Mouse (Mus musculus) lung, postnatal 36 days (tissue): ENCODE data around the gene Gm28635.

Experiments used
- DNase-seq: peaks from one replicate; pipeline ENCODE4 v3.0.0; 2022; ENCODE audit warnings: mixed read lengths

Gene Gm28635

DNA sequence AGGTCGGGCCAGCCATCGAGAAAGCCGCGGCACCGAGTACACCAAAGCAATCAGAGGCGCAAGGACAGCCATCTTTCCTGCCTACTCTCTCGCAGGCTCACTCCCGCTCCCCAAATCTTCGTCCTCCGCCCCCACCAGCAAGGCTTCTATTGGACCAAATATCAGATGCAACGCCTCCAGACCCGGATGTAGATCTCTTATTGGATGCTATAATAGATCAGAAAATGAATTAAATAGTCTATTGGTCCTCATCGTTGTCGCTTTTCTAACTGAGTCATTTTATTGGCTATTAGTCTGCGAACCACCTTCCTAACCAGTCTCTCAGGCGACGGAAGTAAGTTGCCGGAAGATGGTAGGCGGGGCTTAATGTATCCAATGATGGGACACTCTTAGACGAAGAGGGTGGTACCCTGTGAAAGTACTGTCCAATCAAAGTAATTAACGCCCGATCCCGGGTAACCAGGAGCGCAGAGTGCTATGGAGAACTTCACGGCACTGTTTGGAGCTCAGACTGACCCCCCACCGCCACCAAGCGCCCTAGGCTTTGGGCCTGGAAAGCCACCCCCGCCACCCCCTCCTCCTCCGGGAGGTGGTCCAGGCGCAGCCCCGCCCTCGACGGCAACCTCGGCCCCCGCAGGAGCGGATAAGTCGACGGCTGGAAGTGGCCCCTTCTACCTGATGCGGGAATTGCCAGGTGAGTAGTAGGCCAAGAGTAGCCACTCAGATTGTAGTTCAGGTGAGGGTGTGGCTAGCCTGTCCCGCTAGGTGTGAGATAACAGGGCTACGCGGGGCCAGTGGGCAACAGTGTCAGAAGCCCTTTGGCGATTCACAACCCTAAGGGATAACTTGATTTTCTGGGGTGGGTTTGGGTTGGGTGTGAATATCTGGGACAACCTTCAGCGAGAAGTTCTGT lies at the start of gene Gm28635, which contains the start of gene Med19:
Gene Gm28635 (minus strand): TSS at position 74 of the 913 bp plus-strand sequence.
Gene Med19 (plus strand): TSS at position 435 of the 913 bp plus-strand sequence.
- peak; percentile 99 for DNase-seq

DNA sequence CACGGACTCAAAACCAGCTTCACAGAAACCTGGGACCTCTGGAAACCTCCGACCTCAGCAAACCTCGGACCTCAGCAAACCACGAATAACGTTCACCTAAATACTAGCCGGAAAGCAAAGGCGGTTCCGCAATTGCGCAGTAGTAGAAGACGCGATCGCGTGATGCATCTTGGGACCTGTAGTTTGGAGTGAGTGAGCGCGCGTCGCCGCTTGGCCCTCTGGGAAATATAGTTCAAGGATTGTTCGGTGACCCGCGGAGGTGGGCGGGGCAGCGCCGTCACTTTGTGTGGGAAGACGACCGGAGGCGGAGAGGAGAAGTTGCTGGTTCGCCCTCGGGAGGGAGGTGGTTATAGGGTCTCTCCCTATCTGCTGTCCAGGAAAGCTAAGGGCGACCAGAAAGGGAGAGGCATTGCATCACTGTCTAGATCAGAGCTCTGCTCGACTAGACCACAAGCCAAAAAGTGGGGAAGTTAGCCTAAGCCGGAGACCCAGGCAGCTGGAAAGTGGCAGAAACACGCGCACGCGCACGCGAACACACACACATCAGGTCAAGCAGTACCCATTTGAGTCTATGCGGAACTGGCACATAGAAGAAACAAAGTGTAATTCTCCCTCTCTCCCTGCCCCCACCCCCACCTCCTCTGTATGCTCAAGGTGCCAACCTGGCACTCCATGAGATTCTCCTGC lies 49.5 kb upstream of the Gm28635 start, which contains the start of gene Clp1:
Gene Clp1 (minus strand): TSS at position 179 of the 687 bp plus-strand sequence.
- DNase-seq = peak; percentile 99

DNA sequence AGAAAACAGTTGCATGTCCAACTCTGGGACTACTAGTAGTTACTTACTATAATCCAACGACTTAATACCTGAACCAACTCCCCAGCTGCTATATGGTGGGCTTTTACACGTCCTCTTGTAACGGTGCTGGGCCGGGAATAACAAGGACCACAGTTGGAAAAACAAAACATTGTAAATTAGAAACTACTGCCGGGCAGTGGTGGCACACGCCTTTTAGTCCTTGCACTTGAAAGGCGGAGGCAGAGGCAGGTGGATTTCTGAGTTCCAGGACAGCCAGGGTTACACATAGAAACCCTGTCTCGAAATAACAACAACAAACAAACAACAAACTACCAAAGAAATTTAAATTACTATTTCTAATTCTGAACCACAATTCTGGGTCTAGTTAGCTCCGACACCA lies 48.9 kb upstream of the Gm28635 start:
- DNase-seq = no peak

DNA sequence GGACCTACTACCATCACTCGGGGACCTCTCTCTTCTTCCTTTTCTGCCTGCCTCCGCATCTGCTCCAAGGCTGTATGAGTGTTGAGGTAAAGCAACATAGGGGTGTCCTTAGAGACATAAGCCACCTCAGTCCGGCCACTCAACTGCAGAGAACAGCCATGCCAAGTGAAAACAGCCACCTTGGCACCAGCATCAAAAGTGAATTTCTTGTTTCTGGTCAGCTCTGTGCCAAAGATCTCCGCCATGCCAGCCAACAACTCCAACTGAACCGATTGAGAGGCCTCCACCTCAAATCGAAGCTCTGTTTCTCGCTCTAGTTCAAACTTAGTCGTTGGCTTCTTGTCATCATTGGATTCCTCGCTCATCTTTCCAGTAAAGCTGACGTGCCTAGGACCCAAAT lies 47.9 kb upstream of the Gm28635 start:
- no peak for DNase-seq

DNA sequence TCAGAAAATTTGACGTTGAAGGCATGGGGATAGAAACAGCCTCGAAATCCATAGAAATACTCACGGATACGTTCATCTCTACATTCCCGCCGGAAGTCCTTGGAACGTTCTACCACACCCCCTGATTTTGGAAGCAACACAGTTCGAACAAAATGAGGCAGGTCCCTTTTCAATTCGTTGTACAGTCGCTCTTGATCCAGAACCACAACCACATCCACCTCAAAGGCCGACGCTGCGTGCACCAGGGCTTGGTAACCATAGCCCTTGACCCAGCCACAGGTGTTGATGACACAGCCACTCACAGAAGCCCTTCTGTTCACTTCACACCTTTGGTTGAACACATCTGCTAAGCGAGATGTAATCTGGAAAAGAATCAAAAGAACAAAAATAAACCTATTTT lies 46.0 kb upstream of the Gm28635 start:
- DNase-seq = no peak

DNA sequence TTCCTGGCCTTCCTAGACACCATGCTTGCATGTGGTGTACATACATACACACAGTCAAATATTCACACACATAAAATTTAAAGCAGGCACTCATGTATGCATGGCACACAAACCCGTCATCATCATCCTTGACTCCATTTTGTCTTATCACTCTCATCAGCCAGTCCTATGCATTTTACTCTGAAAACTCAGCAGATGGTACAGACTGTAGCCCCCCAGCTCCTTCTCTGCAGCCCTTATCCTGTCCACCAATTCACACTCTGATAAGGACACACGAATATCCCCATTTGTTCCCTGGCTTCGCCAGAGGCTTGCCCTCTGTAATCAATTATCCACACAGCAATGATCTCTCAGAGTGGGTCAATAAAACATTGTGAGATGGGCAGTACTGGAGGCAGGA lies 43.3 kb upstream of the Gm28635 start:
- no peak for DNase-seq

DNA sequence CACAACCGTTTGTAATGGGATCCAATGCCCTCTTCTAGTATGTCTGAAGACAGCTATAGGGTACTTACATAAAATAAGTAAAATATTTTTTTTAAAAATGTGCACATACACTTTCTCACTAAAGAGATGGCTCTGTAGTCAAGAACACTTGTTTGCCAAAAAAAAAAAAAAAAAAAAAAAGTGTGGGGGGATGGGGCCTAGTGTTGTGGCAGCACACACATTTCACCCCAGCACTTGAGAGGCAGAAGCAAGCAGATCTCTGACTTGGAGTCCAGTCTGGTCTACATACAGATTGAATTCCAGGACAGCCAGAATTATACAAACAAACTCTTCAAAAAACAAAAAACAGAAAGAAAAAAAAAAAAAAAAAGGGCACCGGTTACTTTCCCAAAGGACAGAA lies 42.9 kb upstream of the Gm28635 start:
- DNase-seq = no peak

DNA sequence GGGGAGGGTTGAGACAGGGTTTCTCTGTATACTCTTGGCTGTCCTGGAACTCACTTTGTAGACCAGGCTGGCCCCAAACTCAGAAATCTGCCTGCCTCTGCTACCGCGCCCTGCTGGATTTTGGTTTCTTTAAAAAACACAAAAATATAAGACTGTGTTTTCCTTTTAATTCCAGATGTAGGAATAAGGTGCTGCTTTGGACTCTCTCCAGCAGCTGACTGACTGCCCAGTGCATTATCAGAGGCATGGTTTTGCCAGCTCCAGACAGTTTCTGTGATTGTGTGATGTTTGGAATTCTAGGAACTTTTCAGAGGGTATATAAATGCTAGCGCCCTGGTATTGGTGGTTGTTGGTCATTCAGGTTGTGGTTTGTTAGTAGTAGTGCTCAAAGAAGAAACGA lies 39.5 kb upstream of the Gm28635 start:
- DNase-seq = no peak

DNA sequence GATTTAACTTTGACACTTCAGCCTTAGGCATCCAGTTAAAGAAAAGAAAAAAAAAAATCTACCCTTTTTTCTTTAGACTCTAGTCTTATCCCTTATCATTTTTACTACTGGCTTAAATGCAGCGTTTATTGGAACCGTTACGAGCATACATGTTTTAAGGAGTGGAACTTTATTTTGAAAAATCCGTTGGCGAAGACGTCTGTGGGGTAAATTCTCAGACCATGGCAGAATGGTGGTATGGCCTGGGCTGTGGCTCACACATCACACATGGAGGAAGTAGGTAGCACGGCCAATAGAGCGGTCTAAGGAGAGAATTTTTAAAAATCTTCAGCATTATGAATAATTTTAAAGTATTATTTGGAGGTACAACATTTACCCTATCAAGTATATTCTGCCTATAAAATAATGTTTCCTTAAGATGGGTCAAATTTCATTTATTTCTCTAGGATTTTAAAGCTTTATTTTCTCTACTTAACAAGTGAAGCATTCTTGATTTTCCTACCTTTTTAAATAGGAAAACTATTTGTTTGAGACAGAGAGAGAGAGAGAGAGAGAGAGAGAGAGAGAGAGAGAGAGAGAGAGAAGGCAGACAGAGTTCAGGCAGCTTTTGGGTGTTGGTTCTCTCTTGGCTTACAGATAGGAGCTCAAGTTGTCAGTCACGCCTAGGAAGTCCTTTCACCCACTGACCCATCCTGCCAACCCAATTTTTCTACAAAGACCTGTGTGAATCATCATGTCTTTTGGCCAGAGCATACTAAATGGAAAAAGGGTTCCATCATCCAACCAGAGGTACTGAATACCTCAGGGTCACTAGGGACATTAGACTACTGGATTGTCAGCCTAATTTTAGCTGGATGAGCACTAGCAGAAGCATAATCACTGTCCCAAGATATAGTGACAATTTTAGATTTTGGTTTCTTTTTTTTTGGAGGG lies 38.8 kb upstream of the Gm28635 start:
- no peak for DNase-seq

DNA sequence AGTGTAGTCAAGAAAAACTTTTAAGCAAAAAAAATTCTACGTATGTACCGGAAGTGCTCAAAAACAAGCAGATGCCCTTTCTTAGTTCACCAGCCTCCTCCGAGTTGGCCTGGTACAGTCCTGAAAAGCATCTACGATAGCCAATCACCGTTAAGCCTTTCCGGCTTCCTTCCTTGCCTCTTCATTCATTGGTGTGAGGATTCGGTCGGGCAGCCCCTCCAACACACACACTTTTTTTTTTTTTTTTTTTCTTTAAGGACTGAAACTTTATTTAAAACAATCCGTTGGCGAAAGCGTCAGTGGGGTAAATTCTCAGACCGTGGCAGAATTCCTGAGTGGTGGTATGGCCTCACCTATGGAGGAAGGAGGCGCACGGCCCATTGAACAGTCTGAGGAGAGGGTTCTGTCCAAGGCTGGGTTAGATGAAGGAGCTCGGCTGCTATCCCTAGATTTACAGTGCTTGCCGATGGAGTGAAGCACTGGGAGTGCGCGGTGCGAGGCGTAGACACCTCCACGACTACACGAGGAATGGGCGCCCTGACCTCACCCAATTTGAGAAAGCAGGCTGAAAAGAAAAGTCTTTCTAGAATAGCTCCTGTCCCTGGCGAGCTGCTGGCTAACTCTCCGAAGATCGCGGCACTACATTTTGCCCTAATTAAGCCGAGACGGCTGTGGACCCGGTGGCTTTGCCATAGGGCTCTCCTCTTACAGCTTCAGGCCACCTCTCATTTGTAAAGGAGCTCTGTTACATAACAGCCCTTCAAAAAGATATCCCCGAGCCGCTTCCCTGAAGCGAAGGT lies 37.9 kb upstream of the Gm28635 start:
- peak; percentile 95 for DNase-seq

DNA sequence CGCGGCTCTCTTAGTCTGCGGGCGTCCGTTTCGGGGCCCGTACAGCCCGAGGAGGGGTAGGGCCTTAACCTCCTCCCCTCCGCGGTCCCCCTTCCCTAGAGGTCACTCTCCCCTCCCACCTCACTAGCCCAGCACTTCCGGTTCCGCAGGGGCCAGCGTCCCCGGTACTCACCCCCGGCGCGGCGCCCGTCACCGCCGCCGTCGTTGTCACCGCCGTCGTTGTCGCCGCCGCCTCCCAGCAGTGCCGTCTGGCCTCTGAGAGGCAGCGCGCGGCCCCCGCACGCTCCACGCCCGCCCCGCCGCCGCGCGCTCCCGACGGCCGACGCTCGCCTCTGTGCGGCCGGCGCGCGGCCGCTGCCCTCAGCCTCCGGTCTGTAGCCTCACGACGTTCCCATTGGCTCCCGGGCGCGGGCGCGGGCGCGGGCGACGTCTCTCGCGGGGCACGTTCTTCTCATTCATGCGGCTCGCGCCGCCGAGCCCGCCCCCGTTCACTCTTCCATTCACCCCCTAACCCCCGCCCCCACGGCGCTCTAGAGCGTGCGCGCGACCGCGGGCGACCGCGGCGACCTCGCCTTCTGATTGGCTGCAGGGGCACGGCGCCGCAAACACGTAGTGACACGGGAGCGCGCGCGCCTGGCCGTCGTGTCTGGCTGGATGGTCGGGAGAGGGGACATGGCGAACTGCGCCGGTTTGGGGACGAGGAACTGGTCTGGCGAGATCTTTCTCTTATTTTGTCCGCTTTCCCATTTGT lies 37.1 kb upstream of the Gm28635 start, which contains the start of gene Zdhhc5:
Gene Zdhhc5 (minus strand): TSS at position 370 of the 751 bp plus-strand sequence.
- DNase-seq = peak; percentile 99

DNA sequence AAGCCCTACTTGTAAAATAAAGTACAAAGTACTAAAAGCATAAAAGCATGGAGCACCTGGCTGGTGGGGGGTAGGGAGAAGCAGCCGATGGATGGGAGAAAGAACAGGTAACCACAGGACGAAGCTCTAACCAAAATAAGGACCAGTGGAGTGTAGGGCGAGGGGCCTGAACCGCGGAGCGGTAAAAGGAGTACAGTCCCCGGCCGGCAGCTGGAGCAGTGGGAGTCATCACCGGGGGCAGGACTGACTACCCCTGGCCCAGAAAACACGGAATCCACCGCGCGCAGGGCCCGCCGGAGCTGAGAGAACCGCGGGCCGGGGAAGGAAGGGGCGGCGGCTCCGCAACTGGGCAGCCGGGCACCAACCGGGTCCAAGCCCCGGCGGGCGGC lies 36.6 kb upstream of the Gm28635 start:
- no peak for DNase-seq

DNA sequence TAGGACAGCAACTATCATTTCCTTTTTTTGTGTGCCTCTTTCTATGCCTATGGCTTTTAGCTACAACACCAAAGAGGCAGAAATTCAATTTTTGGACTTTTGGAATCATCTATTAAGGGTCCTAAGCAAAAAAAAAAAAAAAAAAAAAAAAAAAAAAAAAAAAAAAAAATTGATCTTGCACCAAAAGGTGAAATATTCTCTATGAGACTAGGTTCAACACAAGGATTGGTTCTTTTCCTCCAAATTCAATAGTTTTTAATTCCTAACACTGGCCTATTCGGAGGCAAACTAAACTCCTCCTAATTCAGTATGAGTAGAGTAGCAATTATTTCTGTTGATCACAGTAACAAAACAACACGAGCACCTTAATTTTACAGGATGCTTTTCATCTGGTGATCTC lies 34.1 kb upstream of the Gm28635 start:
- DNase-seq = no peak

DNA sequence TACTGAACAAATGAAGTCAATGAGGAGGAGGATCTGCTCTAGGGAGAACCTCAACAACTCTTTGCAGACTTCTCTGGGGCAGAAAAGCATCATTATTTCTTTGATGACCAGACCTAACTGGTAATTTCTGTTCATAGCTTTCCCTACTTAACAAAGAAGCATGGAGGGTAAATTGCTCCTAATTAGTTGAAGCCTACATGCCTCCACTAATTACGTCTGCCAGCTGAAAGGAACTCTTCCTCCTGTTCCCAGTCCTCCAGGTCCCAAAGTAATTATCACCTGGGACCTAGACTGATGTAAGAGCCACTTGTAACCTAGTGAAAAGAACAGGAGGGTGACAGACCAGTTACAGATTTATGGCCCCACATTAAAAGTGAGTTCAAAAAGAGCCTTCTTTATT lies 29.7 kb upstream of the Gm28635 start:
- no peak for DNase-seq

DNA sequence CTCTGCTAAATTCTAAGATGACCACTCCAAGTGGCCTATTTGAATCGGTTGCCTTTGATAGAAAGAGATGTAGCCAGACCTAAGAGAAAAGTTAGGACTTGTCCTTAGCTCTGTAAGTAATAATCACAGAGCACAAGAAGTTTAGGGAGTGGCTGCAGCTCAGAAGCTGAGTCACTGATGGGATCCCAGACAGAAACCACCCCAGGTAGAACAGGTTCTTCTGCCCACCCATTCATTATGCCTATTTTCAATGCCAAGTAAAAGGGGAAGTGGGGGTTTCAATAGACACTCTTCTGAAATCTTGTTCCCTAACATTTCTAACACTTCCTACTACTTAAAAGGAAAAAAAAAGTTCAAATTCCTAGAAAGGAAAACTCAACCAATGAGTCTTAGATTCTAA lies 27.5 kb upstream of the Gm28635 start:
- DNase-seq = no peak

DNA sequence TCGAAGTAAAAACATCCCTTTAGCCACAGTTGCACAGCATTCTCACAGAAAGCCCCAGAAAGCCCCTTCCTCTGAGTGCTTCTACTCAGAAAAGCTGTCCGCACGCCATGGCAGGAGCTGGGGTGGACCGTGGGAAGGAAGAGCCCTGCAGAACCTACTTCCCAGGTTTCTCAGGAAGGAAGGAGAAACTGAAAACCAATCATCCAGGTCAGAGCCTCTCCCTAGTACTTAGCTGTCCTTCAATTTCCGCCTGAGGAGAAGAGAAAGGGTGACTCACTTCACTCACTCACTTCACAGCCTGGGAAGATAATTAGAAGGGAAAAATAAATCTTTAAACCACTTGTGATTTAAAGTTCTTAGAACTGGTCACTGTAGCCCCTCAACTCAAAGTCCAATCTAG lies 26.5 kb upstream of the Gm28635 start:
- no peak for DNase-seq

DNA sequence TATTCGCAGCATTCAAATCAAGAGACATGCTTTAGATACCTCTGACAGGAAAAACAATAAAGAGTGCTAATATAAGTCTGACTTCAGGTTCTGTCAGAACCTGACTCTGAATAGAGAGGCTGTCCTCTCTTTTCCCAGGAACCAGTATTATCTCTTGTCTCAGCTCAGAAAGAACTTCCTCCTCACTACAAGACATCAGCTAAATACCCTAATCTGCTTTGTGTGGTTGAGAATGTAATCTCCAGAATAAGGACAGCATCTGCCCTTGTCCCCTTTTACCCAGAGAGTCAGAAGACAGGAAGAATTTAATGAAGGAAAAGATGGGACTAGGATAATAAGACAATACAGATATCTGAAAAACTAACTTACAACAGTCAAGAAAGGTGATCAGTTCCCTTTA lies 25.7 kb upstream of the Gm28635 start:
- DNase-seq = no peak

DNA sequence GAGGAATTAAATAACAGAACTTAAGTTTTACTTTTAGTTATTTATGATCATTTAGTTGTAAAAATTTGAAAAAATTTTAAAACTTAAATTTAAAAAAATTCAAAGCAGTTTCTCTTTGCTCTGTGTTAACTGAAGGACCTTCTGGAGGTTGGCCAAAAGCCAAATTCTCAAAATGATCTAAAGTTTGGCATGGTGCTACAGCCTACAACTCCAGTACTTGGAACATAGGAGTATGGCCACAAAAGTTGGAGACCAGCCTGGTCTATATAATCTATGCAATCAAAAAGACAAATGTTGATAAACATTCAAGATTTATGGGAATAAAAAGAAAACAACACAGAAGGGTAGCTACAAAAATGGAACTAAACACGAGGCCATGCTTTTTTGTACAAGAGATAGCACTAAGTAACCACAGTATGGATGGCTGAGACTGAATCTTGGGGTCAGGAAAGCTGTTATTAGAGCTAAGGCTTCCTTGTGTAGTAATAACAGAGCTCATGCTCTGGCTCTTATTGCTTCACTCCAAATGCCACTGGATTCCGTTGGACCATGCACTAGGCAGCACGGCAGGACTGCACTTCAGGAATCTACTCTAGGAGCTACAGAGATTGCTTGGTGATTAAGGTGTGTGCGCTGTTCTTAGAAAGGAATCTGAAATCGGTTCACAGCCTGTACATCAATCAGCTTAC lies 17.3 kb upstream of the Gm28635 start:
- no peak for DNase-seq

DNA sequence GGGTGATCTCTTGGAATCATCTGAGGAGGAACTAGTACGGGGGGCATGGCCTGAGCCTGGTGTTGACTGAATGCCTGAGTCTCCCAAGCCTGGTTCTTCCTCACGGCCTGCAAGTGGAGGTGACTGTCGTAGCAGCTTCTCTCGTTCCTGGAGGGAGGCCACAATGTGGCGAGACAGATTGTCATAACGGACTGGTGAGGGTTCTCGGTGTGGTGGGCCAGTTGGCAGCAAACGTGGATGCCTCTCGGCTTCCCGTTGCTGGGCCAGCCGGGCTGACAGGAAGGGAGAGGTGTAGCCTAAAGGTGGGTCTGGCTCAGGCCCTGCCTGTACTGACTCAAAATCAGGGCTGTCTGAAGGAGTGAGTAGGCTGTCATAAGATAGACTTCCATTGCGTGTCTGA lies 12.2 kb upstream of the Gm28635 start:
- no peak for DNase-seq

DNA sequence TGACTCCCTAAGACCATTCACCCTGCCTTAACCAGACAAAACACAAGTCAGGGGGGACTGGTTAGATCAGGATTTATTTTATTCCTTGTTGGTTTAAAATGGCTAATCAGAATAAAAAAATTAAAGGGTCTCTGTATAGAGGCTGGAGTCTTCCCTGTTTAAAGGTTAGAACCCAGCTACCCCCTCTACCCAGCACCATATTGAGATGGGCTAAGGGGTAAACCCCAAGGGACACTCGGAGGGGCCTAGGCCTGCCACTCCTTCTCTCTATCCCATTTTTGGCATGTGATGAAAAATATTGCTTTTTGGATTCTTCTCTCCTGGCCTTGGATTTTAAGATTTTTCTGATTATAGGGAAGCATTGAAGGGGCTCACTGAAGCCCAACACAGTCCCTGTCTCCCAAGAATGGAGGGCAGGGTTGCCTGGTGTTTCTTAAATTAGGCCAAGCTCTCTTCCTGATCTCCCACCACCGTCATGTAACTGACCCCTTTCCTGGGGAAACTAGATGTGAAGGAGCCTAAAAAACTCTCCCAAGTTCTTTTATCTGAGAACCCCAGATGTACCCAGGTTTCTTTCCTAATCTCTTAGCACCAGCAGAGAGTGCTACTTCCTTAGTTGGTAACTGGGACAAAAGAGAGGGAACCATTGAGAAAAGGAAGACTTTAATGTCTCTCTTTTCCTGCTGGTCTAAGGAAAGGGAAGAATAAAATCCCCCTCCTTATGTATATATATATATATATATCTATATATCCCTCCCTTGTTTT lies 10.4 kb upstream of the Gm28635 start:
- DNase-seq = no peak
